Mouse (Mus musculus): ENCODE results near the gene Nphp1. TPM values are rescaled to one million over a fixed set of nuclear protein-coding genes. Genes with fewer than 3 reads are reported as not detected.

Nphp1 gene
- polyA plus RNA-seq (2021; fragmentation: Nextera tagmentation), result 7.8 and 8.7 TPM in 2 replicates
- long read RNA-seq, experiment 1, transcript Nphp1-201 (20 exons, 2,260 nt), result minor isoform, 25 of 96 reads
- long read RNA-seq, experiment 1, transcript Nphp1-202 (20 exons, 2,296 nt), result major isoform, 37 of 96 reads
- long read RNA-seq, experiment 1, partial matches to known transcripts, result 9 of 96 reads
- long read RNA-seq, experiment 1, other reads (novel, unspliced or antisense), result 24 of 96 reads
- long read RNA-seq, experiment 2, partial matches to known transcripts, result 4 of 10 reads
- long read RNA-seq, experiment 2, other reads (novel, unspliced or antisense), result 2 of 10 reads

GRCm38 (mm10) chr2:127788440-127789116 lies at the start of gene Nphp1:
Nphp1 (minus strand) TSS chr2:127788897.

GRCm38 (mm10) chr2:127831401-127832102 lies 42.9 kb upstream of the Nphp1 start, which contains the start of gene Bub1:
Bub1 (minus strand) TSS chr2:127831865.

GRCm38 (mm10) chr2:127791919-127792603 lies 3.4 kb upstream of the Nphp1 start, which contains the start of gene Mtln:
Mtln (minus strand) TSS chr2:127792488.

GRCm38 (mm10) chr2:127729671-127730070 lies 59.0 kb downstream of the Nphp1 start, which contains the start of gene Mall:
Mall (minus strand) TSS chr2:127729932.

Other genes with a start within 250 kb of the Nphp1 start
- 0.06 and 0.36 TPM in 2 replicates for gene Prom2, start 247.4 kb downstream of the Nphp1 start, polyA plus RNA-seq (2021; fragmentation: Nextera tagmentation)
- gene Zfp661, start 201.8 kb downstream of the Nphp1 start, polyA plus RNA-seq (2021; fragmentation: Nextera tagmentation), result 2.1 and 2.2 TPM in 2 replicates
- 120 and 133 TPM in 2 replicates for gene Mrps5, start 201.7 kb downstream of the Nphp1 start, polyA plus RNA-seq (2021; fragmentation: Nextera tagmentation)
- 101 and 140 TPM in 2 replicates for gene Mal, start 132.2 kb downstream of the Nphp1 start, polyA plus RNA-seq (2021; fragmentation: Nextera tagmentation)
- 0.10 and 0.49 TPM in 2 replicates for gene Mall, start 59.0 kb downstream of the Nphp1 start, polyA plus RNA-seq (2021; fragmentation: Nextera tagmentation)
- gene Mtln, start 3.6 kb upstream of the Nphp1 start, polyA plus RNA-seq (2021; fragmentation: Nextera tagmentation), result 135 and 149 TPM in 2 replicates
- 0.10 and 0.20 TPM in 2 replicates for gene Bub1, start 43.0 kb upstream of the Nphp1 start, polyA plus RNA-seq (2021; fragmentation: Nextera tagmentation)
- 0.17 TPM in 1 of 2 replicates, not detected in the other for gene Acoxl, start 50.0 kb upstream of the Nphp1 start, polyA plus RNA-seq (2021; fragmentation: Nextera tagmentation)

Data from left cerebral cortex, adult 6 months (tissue).